Mouse (Mus musculus) neural tube, embryonic 13.5 days (tissue): Measurements from ENCODE around the gene Gm21764. TPM values are rescaled to one million over a fixed set of nuclear protein-coding genes. Genes with fewer than 3 reads are reported as not detected.
"Not testable (repeated sequence)": the region's sequence is repeated elsewhere in the genome, so short reads cannot be mapped to it uniquely, and the experiment has no call there.

ENCODE experiments used
- ATAC-seq: fragments of 200-750 bp; cut with Nextera tagmentation; 2 replicates; pipeline ENCODE4 v1.8.0; 2017; ENCODE audit warnings: low read depth, mild to moderate bottlenecking, moderate TSS enrichment, moderate library complexity
- H3K27ac ChIP-seq: fragments of 300-500 bp; sonication (generic); replicated peaks from 2 replicates; pipeline ENCODE4 v1.5.1; 2015; ENCODE audit warnings: moderate library complexity, mild to moderate bottlenecking, inconsistent platforms
- H3K27me3 ChIP-seq: fragments of 300-500 bp; sonication (generic); 2 replicates; pipeline ENCODE4 v1.6.1; 2015; ENCODE audit warnings: mild to moderate bottlenecking, inconsistent platforms
- H3K36me3 ChIP-seq: fragments of 300-500 bp; sonication (generic); 2 replicates; pipeline ENCODE4 v1.6.1; 2015; ENCODE audit warnings: mild to moderate bottlenecking, inconsistent platforms
- H3K4me1 ChIP-seq: fragments of 300-500 bp; sonication (generic); replicated peaks from 2 replicates; pipeline ENCODE4 v1.6.1; 2015; ENCODE audit warnings: inconsistent platforms
- H3K4me2 ChIP-seq: fragments of 300-500 bp; sonication (generic); 2 replicates; pipeline ENCODE4 v1.6.1; 2015; ENCODE audit warnings: inconsistent platforms, mild to moderate bottlenecking, moderate library complexity
- H3K4me3 ChIP-seq: fragments of 300-500 bp; sonication (generic); 2 replicates; pipeline ENCODE4 v1.5.1; 2015; ENCODE audit warnings: mild to moderate bottlenecking, inconsistent platforms
- H3K9ac ChIP-seq: fragments of 300-500 bp; sonication (generic); 2 replicates; pipeline ENCODE4 v1.6.1; 2015; ENCODE audit warnings: moderate library complexity, mild to moderate bottlenecking, inconsistent platforms
- H3K9me3 ChIP-seq: fragments of 300-500 bp; sonication (generic); 2 replicates; pipeline ENCODE4 v1.6.1; 2016; ENCODE audit warnings: inconsistent platforms
- WGBS: fragments of 180-500 bp; shearing (Covaris S2); methylation state at CpG from one replicate; pipeline ENCODE4 v1.1.7; 2015; 5-methylcytosine and 5-hydroxymethylcytosine counted together
- polyA plus RNA-seq: library from polyadenylated mRNA; unstranded; fragments of >200 nt; fragmentation: Nextera tagmentation; extraction: Ambion mirVana; gene quantifications from 2 replicates; pipeline ENCODE4 v1.2.1, GENCODE M21; 2015

Gene Gm21764
- not detected in 2 replicates for polyA plus RNA-seq

GRCm38 (mm10) chrY:18061712-18062111 is at the start of gene Gm21764:
TSS of gene Gm21764 (minus strand) at chrY:18061812.
- no CpG with 5 or more reads among the region's 3 CpGs for WGBS
- H3K4me2 ChIP-seq, ATAC-seq, H3K9me3 ChIP-seq, H3K4me1 ChIP-seq, H3K36me3 ChIP-seq, H3K27ac ChIP-seq, H3K27me3 ChIP-seq, H3K4me3 ChIP-seq, H3K9ac ChIP-seq: not testable (repeated sequence)

DNA sequence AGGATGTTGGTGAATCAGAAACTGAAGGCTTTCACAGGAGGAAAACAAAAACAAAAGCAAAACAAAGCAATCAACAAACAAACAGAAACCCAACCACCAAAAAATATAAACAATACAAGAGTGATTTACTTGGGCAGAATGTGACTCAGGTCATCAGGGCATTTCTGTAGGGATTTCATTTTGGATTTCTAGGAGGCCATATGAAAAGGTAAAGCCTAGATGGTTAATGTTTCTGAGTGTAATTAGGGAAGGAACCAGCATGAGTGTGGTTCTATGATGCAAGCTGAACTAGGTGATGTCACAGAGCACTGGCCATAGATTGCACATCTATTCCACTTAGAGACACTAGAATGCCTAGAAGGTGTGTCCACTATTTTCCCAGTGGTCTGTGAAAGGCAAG is 27.2 kb upstream of the Gm21764 start, which contains the start of gene Ssty1:
Gene Ssty1, plus strand, starts transcription at position 301 of the 400 bp plus-strand sequence.
- H3K27me3 ChIP-seq, result not testable (repeated sequence)

More for the DNA sequence above, 27.2 kb upstream of the Gm21764 start, which contains the start of gene Ssty1:
- H3K4me2 ChIP-seq, H3K27ac ChIP-seq, H3K36me3 ChIP-seq, H3K4me3 ChIP-seq, H3K9me3 ChIP-seq, H3K4me1 ChIP-seq, ATAC-seq, H3K9ac ChIP-seq: not testable (repeated sequence)

Other genes starting within 250 kb of the Gm21764 start
- gene Gm21904, start 215.5 kb downstream of the Gm21764 start, polyA plus RNA-seq, result not detected in 2 replicates
- not detected in 2 replicates for gene Gm20772, start 187.1 kb downstream of the Gm21764 start, polyA plus RNA-seq
- gene Gm20831, start 187.1 kb downstream of the Gm21764 start, polyA plus RNA-seq, result not detected in 2 replicates
- gene Srsy, start 124.5 kb downstream of the Gm21764 start, polyA plus RNA-seq, result not detected in 2 replicates
- gene Ssty1, start 27.3 kb upstream of the Gm21764 start, polyA plus RNA-seq, result not detected in 2 replicates